Mouse (Mus musculus) testis, adult 2 months (tissue): ENCODE data around the gene Scly.

Experiments
- CTCF ChIP-seq: fragments of 200-500 bp; IDR thresholded peaks from 2 replicates; pipeline ENCODE4 v1.5.1; 2012; ENCODE audit warnings: low read depth, mild to moderate bottlenecking, inconsistent platforms, low read length, moderate library complexity; ENCODE audit not compliant: control insufficient read depth, insufficient read depth, insufficient replicate concordance
- POLR2A ChIP-seq: fragments of 200-500 bp; IDR thresholded peaks from 2 replicates; pipeline ENCODE4 v1.6.1; 2012; ENCODE audit warnings: low read depth, mild to moderate bottlenecking, inconsistent platforms, low read length, moderate library complexity; ENCODE audit not compliant: control insufficient read depth

- TF ChIP-seq POLR2A (no peak), CTCF (no peak)
These were observed 40.2 kb upstream of the Scly start for GRCm38 (mm10) chr1:91257918-91258317.
